Mouse (Mus musculus) liver, embryonic 13.5 days (tissue): Measurements from ENCODE around the gene Olfr731. TPM values are rescaled to one million over a fixed set of nuclear protein-coding genes. Genes with fewer than 3 reads are reported as not detected.

Source experiments
- ATAC-seq: fragments of 200-750 bp; cut with Nextera tagmentation; 2 replicates; pipeline ENCODE4 v1.8.0; 2017; ENCODE audit warnings: low read depth, mild to moderate bottlenecking, moderate number of reproducible peaks, moderate library complexity
- DNase-seq: peaks from one replicate; pipeline ENCODE4 v3.0.0; 2022
- H3K27ac ChIP-seq: fragments of 300-500 bp; sonication (generic); 2 replicates; pipeline ENCODE4 v1.5.1; 2015; ENCODE audit warnings: moderate library complexity, mild to moderate bottlenecking, inconsistent platforms
- H3K27me3 ChIP-seq: fragments of 300-500 bp; sonication (generic); 2 replicates; pipeline ENCODE4 v1.6.1; 2015; ENCODE audit warnings: mild to moderate bottlenecking, inconsistent platforms
- H3K36me3 ChIP-seq: fragments of 300-500 bp; sonication (generic); 2 replicates; pipeline ENCODE4 v1.6.1; 2015; ENCODE audit warnings: mild to moderate bottlenecking, inconsistent platforms
- H3K4me1 ChIP-seq: fragments of 300-500 bp; sonication (generic); replicated peaks from 2 replicates; pipeline ENCODE4 v1.6.1; 2015; ENCODE audit warnings: inconsistent platforms
- H3K4me2 ChIP-seq: fragments of 300-500 bp; sonication (generic); 2 replicates; pipeline ENCODE4 v1.6.1; 2015; ENCODE audit warnings: inconsistent platforms, mild to moderate bottlenecking, moderate library complexity
- H3K4me3 ChIP-seq: fragments of 300-500 bp; sonication (generic); replicated peaks from 2 replicates; pipeline ENCODE4 v1.5.1; 2015; ENCODE audit warnings: mild to moderate bottlenecking, inconsistent platforms
- H3K9ac ChIP-seq: fragments of 300-500 bp; sonication (generic); 2 replicates; pipeline ENCODE4 v1.6.1; 2015; ENCODE audit warnings: mild to moderate bottlenecking, inconsistent platforms
- H3K9me3 ChIP-seq: fragments of 300-500 bp; sonication (generic); replicated peaks from 2 replicates; pipeline ENCODE4 v1.6.1; 2016; ENCODE audit warnings: inconsistent platforms
- WGBS: fragments of 180-500 bp; shearing (Covaris S2); methylation state at CpG from one replicate; pipeline ENCODE4 v1.1.7; 2015; ENCODE audit not compliant: insufficient replicate concordance; 5-methylcytosine and 5-hydroxymethylcytosine counted together
- polyA plus RNA-seq: library from polyadenylated mRNA; unstranded; fragments of >200 nt; fragmentation: Nextera tagmentation; extraction: Ambion mirVana; gene quantifications from 2 replicates; pipeline ENCODE4 v1.2.1, GENCODE M21; 2015

Gene Olfr731
- not detected in 2 replicates for polyA plus RNA-seq

DNA sequence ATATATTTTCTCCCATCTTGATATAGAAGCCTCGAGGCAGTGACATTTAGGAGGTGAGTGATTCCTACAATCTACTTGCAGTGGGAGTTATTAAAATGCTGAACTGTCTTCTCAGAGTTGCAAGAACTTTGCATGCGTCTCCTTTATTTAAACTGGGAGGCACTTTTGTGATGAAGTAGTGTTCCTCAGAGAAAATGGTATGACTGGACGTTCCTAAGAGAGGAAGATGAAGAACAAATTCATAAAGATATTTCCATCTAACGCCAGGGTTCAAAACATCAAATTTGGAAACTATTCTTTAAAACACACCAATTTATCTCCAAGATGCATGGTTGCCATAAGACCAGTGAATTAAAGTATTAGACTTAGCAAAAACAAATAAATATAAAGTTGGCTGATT is at the start of gene Olfr731:
Gene Olfr731, minus strand, starts transcription at position 101 of the 400 bp plus-strand sequence.
- H3K27me3 ChIP-seq = no peaks in the 10 kb centered on the region
- no peak within 1 kb of the TSS for H3K4me2 ChIP-seq
- DNase-seq = no peak
- no peak for ATAC-seq
- no peaks in the 10 kb centered on the region for H3K36me3 ChIP-seq
- H3K4me3 ChIP-seq = no peak within 1 kb of the TSS
- 58% methylated on average over 4 of the region's 4 CpGs for WGBS
- no peaks in the 10 kb centered on the region for H3K4me1 ChIP-seq
- H3K27ac ChIP-seq = no peak within 1 kb of the TSS
- H3K9me3 ChIP-seq = no peaks in the 10 kb centered on the region
- no peak within 1 kb of the TSS for H3K9ac ChIP-seq

DNA sequence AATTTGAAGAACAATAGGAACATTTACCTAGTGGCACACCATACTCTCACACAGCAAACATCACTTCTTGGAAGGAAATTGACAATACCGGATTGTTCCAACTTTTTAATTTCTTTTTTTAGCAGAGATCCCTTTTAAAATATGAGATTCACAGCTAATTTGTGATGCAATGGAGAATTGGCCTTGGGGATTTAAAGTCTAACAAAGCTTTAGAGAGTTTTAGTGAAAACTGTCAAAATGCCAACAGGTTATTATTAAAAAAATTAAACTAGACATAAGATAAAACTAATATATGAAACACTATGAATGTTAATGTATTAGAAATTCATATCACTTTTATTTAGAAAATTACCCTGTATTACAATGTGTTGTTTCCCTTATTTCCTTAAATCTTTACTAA is 42.4 kb upstream of the Olfr731 start, which contains the start of gene Olfr732:
Gene Olfr732, minus strand, starts transcription at position 101 of the 400 bp plus-strand sequence.
- Histone ChIP-seq H3K4me3 (no peak within 1 kb of the TSS), H3K4me1 (no peaks in the 10 kb centered on the region), H3K27ac (no peak within 1 kb of the TSS), H3K9ac (no peak within 1 kb of the TSS), H3K27me3 (no peaks in the 10 kb centered on the region), H3K9me3 (no peaks in the 10 kb centered on the region), H3K36me3 (no peaks in the 10 kb centered on the region), H3K4me2 (no peak within 1 kb of the TSS)
- DNase-seq (no peak), ATAC-seq (no peak)
- 67% methylated on average over 1 of the region's 1 CpGs for WGBS

DNA sequence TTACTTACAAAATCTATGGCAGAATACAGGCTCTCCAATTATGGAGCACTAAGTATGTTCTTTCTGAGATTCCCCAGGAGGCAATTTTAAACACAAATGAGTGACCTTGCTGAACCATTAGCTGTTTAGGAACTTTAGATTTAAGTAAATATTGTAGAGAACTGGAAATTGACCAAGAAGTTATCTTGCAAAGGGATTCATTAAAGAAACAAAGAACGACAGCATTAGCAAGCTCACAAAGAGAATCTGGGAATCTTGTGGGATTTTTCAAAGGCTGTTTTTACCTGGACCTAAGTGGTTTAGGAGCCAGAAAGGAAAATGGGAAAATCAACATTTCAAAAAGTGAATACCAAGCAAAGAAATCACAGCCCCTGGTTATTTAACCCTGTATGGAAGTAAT is 53.6 kb downstream of the Olfr731 start, which contains the start of gene Olfr730:
Gene Olfr730, minus strand, starts transcription at position 101 of the 400 bp plus-strand sequence.
- H3K4me1 ChIP-seq = no peaks in the 10 kb centered on the region
- no peaks in the 10 kb centered on the region for H3K9me3 ChIP-seq
- H3K27ac ChIP-seq = no peak within 1 kb of the TSS
- H3K27me3 ChIP-seq = no peaks in the 10 kb centered on the region
- H3K4me3 ChIP-seq = no peak within 1 kb of the TSS
- no peaks in the 10 kb centered on the region for H3K36me3 ChIP-seq
- H3K4me2 ChIP-seq = no peak within 1 kb of the TSS
- no peak for DNase-seq
- WGBS = 35% methylated on average over 1 of the region's 1 CpGs
- no peak for ATAC-seq
- H3K9ac ChIP-seq = no peak within 1 kb of the TSS

Other genes with a start within 250 kb of the Olfr731 start
- not detected in 2 replicates for gene Olfr725, start 201.5 kb downstream of the Olfr731 start, polyA plus RNA-seq
- gene Olfr726, start 150.9 kb downstream of the Olfr731 start, polyA plus RNA-seq = not detected in 2 replicates
- not detected in 2 replicates for gene Olfr727, start 118.7 kb downstream of the Olfr731 start, polyA plus RNA-seq
- gene Olfr728, start 99.2 kb downstream of the Olfr731 start, polyA plus RNA-seq = not detected in 2 replicates
- not detected in 2 replicates for gene Olfr729, start 89.0 kb downstream of the Olfr731 start, polyA plus RNA-seq
- not detected in 2 replicates for gene Olfr730, start 53.7 kb downstream of the Olfr731 start, polyA plus RNA-seq
- gene Olfr732, start 42.3 kb upstream of the Olfr731 start, polyA plus RNA-seq = not detected in 2 replicates
- gene Olfr733, start 59.7 kb upstream of the Olfr731 start, polyA plus RNA-seq = not detected in 2 replicates
- not detected in 2 replicates for gene Olfr734, start 84.9 kb upstream of the Olfr731 start, polyA plus RNA-seq
- gene Olfr735, start 107.0 kb upstream of the Olfr731 start, polyA plus RNA-seq = not detected in 2 replicates
- not detected in 2 replicates for gene Tlr11, start 116.0 kb upstream of the Olfr731 start, polyA plus RNA-seq
- gene Olfr736, start 139.3 kb upstream of the Olfr731 start, polyA plus RNA-seq = not detected in 2 replicates
- not detected in 2 replicates for gene Olfr738, start 165.7 kb upstream of the Olfr731 start, polyA plus RNA-seq
- gene Olfr739, start 176.8 kb upstream of the Olfr731 start, polyA plus RNA-seq = not detected in 2 replicates
- gene Olfr740, start 203.7 kb upstream of the Olfr731 start, polyA plus RNA-seq = not detected in 2 replicates
- not detected in 2 replicates for gene Olfr741, start 230.9 kb upstream of the Olfr731 start, polyA plus RNA-seq